In the genomic region with DNA sequence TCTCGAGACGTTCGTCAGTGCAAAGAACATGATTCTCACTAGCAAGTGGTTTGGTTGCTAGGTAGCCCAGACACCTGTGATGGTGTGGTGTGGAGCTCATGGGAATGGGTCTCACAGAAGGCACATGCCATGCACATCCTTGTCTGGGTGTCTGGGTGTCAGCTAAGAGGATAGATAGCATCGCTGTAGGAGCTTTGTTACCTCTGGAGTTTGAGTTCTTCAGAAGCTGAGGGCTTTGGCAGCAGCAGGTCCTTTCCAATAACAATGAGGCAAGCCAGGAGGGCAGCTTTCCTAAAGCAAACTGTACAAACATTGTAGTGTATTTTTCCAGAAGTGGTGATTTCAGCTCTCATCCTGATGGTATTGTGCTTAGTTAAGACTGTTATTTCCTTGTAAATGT, we compare ENCODE assay signal across 29 mouse cellular contexts. TPM values are rescaled to one million over a fixed set of nuclear protein-coding genes. Genes with fewer than 3 reads are reported as not detected.
A peak's percentile ranks its signal among the peaks of the same experiment; 100 is the strongest.
DNase-seq lines count a peak whose midpoint lies in the region; ATAC-seq and TF ChIP-seq lines count a peak whose summit lies in the region.
"Had no signal": no experiment of that assay in that cellular context is flagged by ENCODE, and none has a peak within 500 bp of the region (broad histone marks: within the 10 kb centered on the region; RNA-seq: fewer than 3 reads in every experiment).

No protein-coding gene starts in this region.

- H3K4me3 ChIP-seq in heart, embryonic 12.5 days, result no peak overlapping the region
- no peak overlapping the region for H3K4me3 ChIP-seq in heart, postnatal 0 days (ENCODE audit: low read depth, low read length)
- H3K4me3 ChIP-seq in lung, postnatal 0 days (ENCODE audit: low read depth, low read length), result no peak overlapping the region
- H3K4me3 ChIP-seq: embryonic facial prominence, embryonic 12.5 days; hindbrain, embryonic 12.5 days; midbrain, embryonic 13.5 days; neural tube, embryonic 13.5 days had no signal

- H3K9ac ChIP-seq in heart, embryonic 12.5 days, result no peak overlapping the region
- no peak overlapping the region for H3K9ac ChIP-seq in heart, postnatal 0 days (replicated peaks; ENCODE audit: low read depth, low read length)
- H3K9ac ChIP-seq in lung, postnatal 0 days (replicated peaks; ENCODE audit: low read depth), result no peak overlapping the region
- H3K9ac ChIP-seq: embryonic facial prominence, embryonic 12.5 days; hindbrain, embryonic 12.5 days; liver, embryonic 14.5 days; midbrain, embryonic 13.5 days; neural tube, embryonic 13.5 days had no signal

- no peak for DNase-seq in heart, adult 8-10 months (ENCODE audit: low spot score)
- no peak for DNase-seq in heart, postnatal 0 days (ENCODE audit: low spot score)
- DNase-seq in heart, postnatal 36 days, result no peak
- DNase-seq in lung, postnatal 0 days (ENCODE audit: low spot score), result peak; percentile 13
- no peak for DNase-seq in lung, postnatal 14 days
- no peak for DNase-seq in gastrocnemius, adult 18-20 months (ENCODE audit: low spot score)
- DNase-seq: adrenal gland, postnatal 10 days; cerebellum, adult 11 months; cerebellum, adult 9-10 months; embryo, embryonic 11 days; gastrocnemius, postnatal 25 days; kidney, adult 9 months; kidney, postnatal 10 days; liver; right cerebral cortex, postnatal 4 days; thymus, adult 2 months; thymus, postnatal 36 days had no signal

- ATAC-seq in heart, embryonic 12.5 days (ENCODE audit: insufficient number of reproducible peaks, low FRiP score), result no peak
- no peak for ATAC-seq in heart, postnatal 0 days (ENCODE audit: insufficient read depth, low read depth)
- ATAC-seq in lung, postnatal 0 days, result peak; percentile 23; the same call in 1 of the 2 replicates
- ATAC-seq: forebrain, embryonic 14.5 days; hindbrain, postnatal 0 days; intestine, embryonic 16.5 days; midbrain, embryonic 13.5 days; Patski had no signal

- TF ChIP-seq EP300 in heart, postnatal 0 days (IDR thresholded peaks at IDR 0.05; ENCODE audit: low read depth), result no peak
- TF ChIP-seq EP300 in lung, postnatal 0 days (IDR thresholded peaks at IDR 0.05), result no peak

- intact Hi-C loops in heart, postnatal 36 days (cut with DNase I), result no loop called here

- H3K4me1 ChIP-seq in heart, embryonic 12.5 days (replicated peaks), result peaks cover 69% of the 10 kb centered on the region
- peaks cover 61% of the 10 kb centered on the region for H3K4me1 ChIP-seq in heart, postnatal 0 days (ENCODE audit: control insufficient read depth, insufficient read depth)
- peaks cover 12% of the 10 kb centered on the region; the same call in 1 of the 2 replicates for H3K4me1 ChIP-seq in lung, postnatal 0 days (ENCODE audit: insufficient read depth, low read depth, low read length)
- H3K4me1 ChIP-seq: neural tube, embryonic 13.5 days had no signal

- H3K27ac ChIP-seq in heart, embryonic 12.5 days (ENCODE audit: poor library complexity, severe bottlenecking), result peak overlapping the region; percentile 69
- peak overlapping the region; percentile 49 for H3K27ac ChIP-seq in heart, postnatal 0 days (ENCODE audit: low read depth)
- 0 out of 2 replicates have a peak overlapping the region, but pooled peaks have one; percentile 3 for H3K27ac ChIP-seq in lung, postnatal 0 days (ENCODE audit: low read length)
- H3K27ac ChIP-seq: embryonic facial prominence, embryonic 12.5 days; hindbrain, embryonic 12.5 days; hindbrain, postnatal 0 days; liver, embryonic 14.5 days; macrophage; midbrain, embryonic 13.5 days; neural tube, embryonic 13.5 days had no signal

- no peak for TF ChIP-seq CTCF in heart, postnatal 0 days (IDR thresholded peaks at IDR 0.05; ENCODE audit: low read depth)
- TF ChIP-seq CTCF in lung, postnatal 0 days (IDR thresholded peaks at IDR 0.05), result no peak

- H3K9me3 ChIP-seq in heart, embryonic 12.5 days (replicated peaks), result no peaks in the 10 kb centered on the region
- H3K9me3 ChIP-seq in heart, postnatal 0 days (replicated peaks; ENCODE audit: control insufficient read depth, low read length), result no peaks in the 10 kb centered on the region
- H3K9me3 ChIP-seq in lung, postnatal 0 days (ENCODE audit: low read length), result no peaks in the 10 kb centered on the region
- H3K9me3 ChIP-seq: embryonic facial prominence, embryonic 12.5 days; heart, embryonic 10.5 days; hindbrain, embryonic 12.5 days; midbrain, embryonic 13.5 days; neural tube, embryonic 13.5 days had no signal

- WGBS in heart, embryonic 12.5 days, result 54% methylated on average over 4 of the region's 4 CpGs
- WGBS in heart, postnatal 0 days, result 49% methylated on average over 4 of the region's 4 CpGs
- 65% methylated on average over 4 of the region's 4 CpGs for WGBS in lung, postnatal 0 days

- no peaks in the 10 kb centered on the region for H3K27me3 ChIP-seq in heart, embryonic 12.5 days (replicated peaks)
- H3K27me3 ChIP-seq in heart, postnatal 0 days (ENCODE audit: control insufficient read depth, insufficient read depth, low read length), result no peaks in the 10 kb centered on the region
- no peaks in the 10 kb centered on the region for H3K27me3 ChIP-seq in lung, postnatal 0 days (replicated peaks; ENCODE audit: insufficient read depth, low read length)
- H3K27me3 ChIP-seq: embryonic facial prominence, embryonic 12.5 days; hindbrain, embryonic 12.5 days; midbrain, embryonic 13.5 days; neural tube, embryonic 13.5 days; Patski had no signal

- peaks cover 4% of the 10 kb centered on the region; the same call in 1 of the 2 replicates for H3K36me3 ChIP-seq in heart, embryonic 12.5 days
- H3K36me3 ChIP-seq in heart, postnatal 0 days (replicated peaks; ENCODE audit: control insufficient read depth, insufficient read depth, low read length), result no peaks in the 10 kb centered on the region
- no peaks in the 10 kb centered on the region for H3K36me3 ChIP-seq in lung, postnatal 0 days (ENCODE audit: insufficient read depth, low read length)
- H3K36me3 ChIP-seq: embryonic facial prominence, embryonic 12.5 days; hindbrain, embryonic 12.5 days; midbrain, embryonic 13.5 days; neural tube, embryonic 13.5 days had no signal

- H3K4me2 ChIP-seq in heart, embryonic 12.5 days, result 0 out of 2 replicates have a peak overlapping the region, but pooled peaks have one; percentile 20
- no peak overlapping the region for H3K4me2 ChIP-seq in heart, postnatal 0 days (ENCODE audit: low read depth, low read length)
- no peak overlapping the region for H3K4me2 ChIP-seq in lung, postnatal 0 days (replicated peaks; ENCODE audit: low read depth, low read length)
- H3K4me2 ChIP-seq: embryonic facial prominence, embryonic 12.5 days; hindbrain, embryonic 12.5 days; midbrain, embryonic 13.5 days; neural tube, embryonic 13.5 days had no signal

RNA-seq across cellular contexts. Expression of gene Add3, which starts 12.2 kb away (rescaled TPM):
- polyA plus RNA-seq in heart, embryonic 12.5 days (2016; fragmentation: Nextera tagmentation; extraction: Ambion mirVana), result 154 and 157 TPM in 2 replicates
- 10 to 100 TPM; 35.7 to 51.4 (median 39.9) TPM for total RNA-seq in heart, adult 8-10 months (2022)
- 62.1 and 78.8 TPM in 2 replicates for total RNA-seq in heart, postnatal 0 days (2014; rRNA removed; ENCODE audit: low replicate concordance)
- 81.2 and 82.9 TPM in 2 replicates for polyA plus RNA-seq in heart, postnatal 0 days (2015; fragmentation: Nextera tagmentation; extraction: Ambion mirVana)
- 10 to 100 TPM; 45.2 to 48.6 TPM for total RNA-seq in heart, postnatal 36 days (2021)
- 92.9 and 100 TPM in 2 replicates for polyA plus RNA-seq in lung, postnatal 0 days (2015; fragmentation: Nextera tagmentation; extraction: Ambion mirVana)
- 10 to 100 TPM; 23.0 to 30.5 TPM for total RNA-seq in gastrocnemius, adult 18-20 months (2021)

Comparison
In these comparisons a context has a peak if more than half of its experiments do, and no peak if none do; other contexts are left out.
1. H3K27ac ChIP-seq: peak in every context shown above with its lines; median percentile 69 in heart, embryonic 12.5 days; 49 in heart, postnatal 0 days; 3 in lung, postnatal 0 days.